24 mouse cellular contexts compared by ENCODE assay signal in genomic region chr15:78300773-78301172, GRCm38 (mm10). TPM values are rescaled to one million over a fixed set of nuclear protein-coding genes. Genes with fewer than 3 reads are reported as not detected.
DNase-seq lines count a peak whose midpoint lies in the region; ATAC-seq and TF ChIP-seq lines count a peak whose summit lies in the region.
"Had no signal": no experiment of that assay in that cellular context is flagged by ENCODE, and none has a peak within 500 bp of the region (broad histone marks: within the 10 kb centered on the region; RNA-seq: fewer than 3 reads in every experiment).

No protein-coding gene starts in this region.

- peak overlapping the region; percentile 33; the same call in 1 of the 2 replicates for H3K9ac ChIP-seq in CH12.LX (ENCODE audit: insufficient read depth, low read depth)
- H3K9ac ChIP-seq in midbrain, embryonic 13.5 days (replicated peaks), result no peak overlapping the region
- H3K9ac ChIP-seq: hindbrain, embryonic 15.5 days; liver, embryonic 14.5 days; lung, embryonic 14.5 days; neural tube, embryonic 13.5 days had no signal

- H3K9me3 ChIP-seq in CH12.LX (replicated peaks; ENCODE audit: low read length), result no peaks in the 10 kb centered on the region
- H3K9me3 ChIP-seq in midbrain, embryonic 13.5 days, result no peaks in the 10 kb centered on the region
- H3K9me3 ChIP-seq: G1E; heart, embryonic 10.5 days; hindbrain, embryonic 15.5 days; megakaryocyte, embryonic 14.5 days; neural tube, embryonic 13.5 days had no signal

- TF ChIP-seq CTCF in CH12.LX (conservative IDR thresholded peaks at IDR 0.05 in 1 of 2, IDR thresholded peaks at IDR 0.05 in 1 of 2; ENCODE audit: low read depth in 2 of 2, low read length in 2 of 2), result no peak

- TF ChIP-seq RAD21 in CH12.LX (IDR thresholded peaks at IDR 0.05; ENCODE audit: low read depth, low read length), result no peak

- peak; percentile 58 for DNase-seq in adrenal gland, adult 2 months
- DNase-seq in adrenal gland, postnatal 25 days, result no peak
- peak; percentile 31 for DNase-seq in CH12.LX (ENCODE audit: extremely low read depth)
- DNase-seq in adrenal gland, postnatal 36 days, result peak; percentile 13 to 44
- no peak for DNase-seq in layer of hippocampus, adult 11-12 months (ENCODE audit: low spot score)
- DNase-seq: cerebellum, adult 11 months; cerebellum, postnatal 10 days; gastrocnemius, adult 2 months; kidney, adult 9 months; kidney, postnatal 4 days; lung, embryonic 14.5 days; midbrain, embryonic 14.5 days had no signal

- H3ac ChIP-seq in myocyte (ENCODE audit: control insufficient read depth, insufficient read length), result no peak overlapping the region

- no peaks in the 10 kb centered on the region for H3K27me3 ChIP-seq in CH12.LX (replicated peaks)
- H3K27me3 ChIP-seq in myocyte (ENCODE audit: control insufficient read depth, insufficient read depth, insufficient read length), result no peaks in the 10 kb centered on the region
- H3K27me3 ChIP-seq in midbrain, embryonic 13.5 days, result no peaks in the 10 kb centered on the region
- H3K27me3 ChIP-seq: hindbrain, embryonic 15.5 days; neural tube, embryonic 13.5 days had no signal

- H3K36me3 ChIP-seq in CH12.LX (replicated peaks in 1 of 2; ENCODE audit: control insufficient read depth in 1 of 2, insufficient read depth in 1 of 2, low read length in 1 of 2) (peaks cover 22 to 32% of the 10 kb centered on the region in 2 experiments), myocyte (ENCODE audit: control insufficient read depth, insufficient read depth) (no peaks in the 10 kb centered on the region)
- no peaks in the 10 kb centered on the region for H3K36me3 ChIP-seq in midbrain, embryonic 13.5 days
- H3K36me3 ChIP-seq: heart, embryonic 10.5 days; hindbrain, embryonic 15.5 days; neural tube, embryonic 13.5 days had no signal

- 0 out of 2 replicates have a peak, but pooled peaks have one; percentile 34 for TF ChIP-seq EP300 in CH12.LX (IDR thresholded peaks at IDR 0.05; ENCODE audit: low read length)

- peaks cover 41 to 71% of the 10 kb centered on the region in 2 experiments for H3K4me1 ChIP-seq in CH12.LX (ENCODE audit: control insufficient read depth in 1 of 2, insufficient read depth in 2 of 2)
- no peaks in the 10 kb centered on the region for H3K4me1 ChIP-seq in midbrain, embryonic 13.5 days (replicated peaks)
- H3K4me1 ChIP-seq: heart, embryonic 10.5 days; hindbrain, embryonic 15.5 days; neural tube, embryonic 13.5 days had no signal

- H3K27ac ChIP-seq in CH12.LX (ENCODE audit: insufficient read depth, low read depth), result peak overlapping the region; percentile 97
- H3K27ac ChIP-seq in midbrain, embryonic 13.5 days, result no peak overlapping the region
- H3K27ac ChIP-seq: gastrocnemius, adult 2 months; heart, embryonic 10.5 days; hindbrain, embryonic 15.5 days; left cerebral cortex, adult 2 months; liver, embryonic 14.5 days; neural tube, embryonic 13.5 days had no signal

- dilution Hi-C loops in CH12.LX (cut with MboI; ENCODE audit: extremely low pct_ligation_motif_present, extremely low pct_unique_long_range_greater_than_20kb, low sequenced_read_pairs), result no loop called here

- H3K4me2 ChIP-seq in CH12.LX (ENCODE audit: insufficient read depth, low read depth, poor library complexity, severe bottlenecking) (peak overlapping the region; percentile 45; the same call in 1 of the 2 replicates), myocyte (ENCODE audit: low read depth) (peak overlapping the region; percentile 43)
- no peak overlapping the region for H3K4me2 ChIP-seq in midbrain, embryonic 13.5 days (replicated peaks)
- H3K4me2 ChIP-seq: hindbrain, embryonic 15.5 days; lung, embryonic 14.5 days; neural tube, embryonic 13.5 days had no signal

- ATAC-seq in midbrain, embryonic 13.5 days, result no peak
- ATAC-seq: forebrain, embryonic 14.5 days; intestine, embryonic 16.5 days had no signal

- peaks cover 27% of the 10 kb centered on the region for H3K79me2 ChIP-seq in CH12.LX (replicated peaks; ENCODE audit: control insufficient read depth, extremely low read depth, insufficient read depth, poor library complexity, severe bottlenecking)
- no peaks in the 10 kb centered on the region for H3K79me2 ChIP-seq in myocyte (ENCODE audit: control insufficient read depth, insufficient read depth)

- TF ChIP-seq POLR2A in CH12.LX (IDR thresholded peaks at IDR 0.05; ENCODE audit: low read depth, low read length), result no peak; the same call in 1 of the 2 replicates
- no peak for TF ChIP-seq POLR2A in myocyte (IDR thresholded peaks at IDR 0.05; ENCODE audit: insufficient read length, low read depth)

- H3K4me3 ChIP-seq in CH12.LX (replicated peaks in 1 of 3; ENCODE audit: low read depth in 2 of 3, low read length in 2 of 3, poor library complexity in 1 of 3), result no peak overlapping the region
- no peak overlapping the region for H3K4me3 ChIP-seq in myocyte
- no peak overlapping the region for H3K4me3 ChIP-seq in midbrain, embryonic 13.5 days (replicated peaks)
- H3K4me3 ChIP-seq: erythroblast, embryonic 14.5 days; gastrocnemius, adult 2 months; heart, embryonic 10.5 days; hindbrain, embryonic 15.5 days; left cerebral cortex, adult 2 months; megakaryocyte, embryonic 14.5 days; neural tube, embryonic 13.5 days had no signal

- in situ Hi-C loops in CH12.LX (cut with MboI; ENCODE audit: low pct_ligation_motif_present, low pct_unique_long_range_greater_than_20kb, low sequenced_read_pairs), result no loop called here

TF ChIP-seq in CH12.LX, 34 proteins besides CTCF, POLR2A, EP300 and RAD21:
- TF ChIP-seq ZKSCAN1 (IDR thresholded peaks at IDR 0.05; ENCODE audit: borderline replicate concordance, low read depth, low read length) (no peak), IRF4 (IDR thresholded peaks at IDR 0.05; ENCODE audit: low read depth, low read length) (peak; percentile 16; the same call in 1 of the 2 replicates), SIN3A (IDR thresholded peaks at IDR 0.05; ENCODE audit: low read length) (no peak), MYC (IDR thresholded peaks at IDR 0.05; ENCODE audit: low read depth, low read length) (peak; percentile 70), MEF2A (IDR thresholded peaks at IDR 0.05; ENCODE audit: borderline replicate concordance, low read depth, low read length) (peak; percentile 32; the same call in 1 of the 2 replicates), TCF12 (IDR thresholded peaks at IDR 0.05; ENCODE audit: low read depth, low read length) (0 out of 2 replicates have a peak, but pooled peaks have one; percentile 5), SMC3 (IDR thresholded peaks at IDR 0.05; ENCODE audit: low read depth, low read length) (no peak), ELF1 (IDR thresholded peaks at IDR 0.05; ENCODE audit: low read depth, low read length) (peak; percentile 45; the same call in 1 of the 2 replicates)
TF ChIP-seq in CH12.LX: peak in this region for 5.

TF ChIP-seq in myocyte, 11 proteins besides CTCF, POLR2A, EP300 and RAD21:
- TF ChIP-seq CEBPB (IDR thresholded peaks at IDR 0.05; ENCODE audit: insufficient read depth, poor library complexity, severe bottlenecking), result no peak
- no peak for TF ChIP-seq REST (IDR thresholded peaks at IDR 0.05; ENCODE audit: insufficient read depth, insufficient read length)
- TF ChIP-seq SRF (IDR thresholded peaks at IDR 0.05; ENCODE audit: control insufficient read depth, insufficient read length, low read depth), result no peak
- TF ChIP-seq E2F4 (IDR thresholded peaks at IDR 0.05; ENCODE audit: insufficient read depth), result no peak
- TF ChIP-seq USF1 (IDR thresholded peaks at IDR 0.05; ENCODE audit: low read depth), result no peak
- TF ChIP-seq MYOG (IDR thresholded peaks at IDR 0.05; ENCODE audit: control insufficient read depth in 1 of 3, insufficient read depth in 1 of 3, insufficient read length in 2 of 3, low read depth in 2 of 3), result no peak
- no peak for TF ChIP-seq POLR2AphosphoS2 (IDR thresholded peaks at IDR 0.05; ENCODE audit: insufficient read length, low read depth)
- no peak for TF ChIP-seq MYOD1 (IDR thresholded peaks at IDR 0.05; ENCODE audit: control insufficient read depth in 1 of 3, insufficient read length in 2 of 3, low read depth in 2 of 3)
- no peak for TF ChIP-seq MAX (IDR thresholded peaks at IDR 0.05; ENCODE audit: low read depth)
- no peak for TF ChIP-seq TCF3 (IDR thresholded peaks at IDR 0.05; ENCODE audit: insufficient read length, low read depth)
- no peak for TF ChIP-seq TCF12 (IDR thresholded peaks at IDR 0.05; ENCODE audit: insufficient read depth, poor library complexity, severe bottlenecking)

RNA-seq across cellular contexts. Expression of gene Csf2rb2, which starts 4.7 kb away (rescaled TPM):
- 1 to 10 TPM; 1.1 to 1.2 TPM for total RNA-seq in adrenal gland, adult 2 months (2021)
- polyA plus RNA-seq in adrenal gland, adult 2 months (2012; rRNA removed), result 1.2 and 2.2 TPM in 2 replicates
- total RNA-seq in adrenal gland, postnatal 25 days (2021), result 0.43 and 1.0 TPM in 2 replicates
- total RNA-seq in CH12.LX (2012; rRNA removed), result 15.6 and 21.6 TPM in 2 replicates
- total RNA-seq in CH12.LX (2014; rRNA removed), result 9.9 and 14.8 TPM in 2 replicates
- 56.5 and 56.6 TPM in 2 replicates for polyA plus RNA-seq in CH12.LX (2012; ENCODE audit: insufficient read length, low read depth)
- under 1 TPM; 0.36 to 0.93 TPM for total RNA-seq in adrenal gland, postnatal 36 days (2021)
- polyA plus RNA-seq in myocyte (2012; fragmentation: generic; extraction: Trizol), result 0.14 TPM
- polyA plus RNA-seq in midbrain, embryonic 13.5 days (2015; fragmentation: Nextera tagmentation; extraction: Ambion mirVana), result 0.09 and 0.34 TPM in 2 replicates
- polyA plus RNA-seq: forebrain, embryonic 14.5 days had no signal

RNA-seq across cellular contexts. Expression of gene Csf2rb, which starts 24.8 kb away (rescaled TPM):
- 10 to 100 TPM in 1 of 2 experiments, 1 to 10 TPM in 1; 4.6 to 13.8 TPM for total RNA-seq in adrenal gland, adult 2 months (2021)
- 8.9 and 9.3 TPM in 2 replicates for polyA plus RNA-seq in adrenal gland, adult 2 months (2012; rRNA removed)
- 6.9 and 9.2 TPM in 2 replicates for total RNA-seq in adrenal gland, postnatal 25 days (2021)
- 146 and 179 TPM in 2 replicates for total RNA-seq in CH12.LX (2012; rRNA removed)
- total RNA-seq in CH12.LX (2014; rRNA removed), result 124 and 134 TPM in 2 replicates
- 222 and 269 TPM in 2 replicates for polyA plus RNA-seq in CH12.LX (2012; ENCODE audit: insufficient read length, low read depth)
- total RNA-seq in adrenal gland, postnatal 36 days (2021), result 1 to 10 TPM; 2.7 to 5.9 TPM
- 0.08 TPM for polyA plus RNA-seq in myocyte (2012; fragmentation: generic; extraction: Trizol)
- 0.61 and 1.0 TPM in 2 replicates for polyA plus RNA-seq in midbrain, embryonic 13.5 days (2015; fragmentation: Nextera tagmentation; extraction: Ambion mirVana)

RNA-seq across cellular contexts. Expression of gene Ncf4, which starts 56.2 kb away (rescaled TPM):
- 1 to 10 TPM; 2.9 to 4.5 TPM for total RNA-seq in adrenal gland, adult 2 months (2021)
- polyA plus RNA-seq in adrenal gland, adult 2 months (2012; rRNA removed), result 2.0 and 2.9 TPM in 2 replicates
- total RNA-seq in adrenal gland, postnatal 25 days (2021), result 1.00 and 1.2 TPM in 2 replicates
- total RNA-seq in CH12.LX (2012; rRNA removed) (213 and 339 TPM in 2 replicates), CH12.LX (2014; rRNA removed) (177 and 188 TPM in 2 replicates)
- polyA plus RNA-seq in CH12.LX (2012; ENCODE audit: insufficient read length, low read depth) (118 and 145 TPM in 2 replicates), myocyte (2012; fragmentation: generic; extraction: Trizol) (0.79 TPM)
- 1 to 10 TPM; 1.9 to 2.3 TPM for total RNA-seq in adrenal gland, postnatal 36 days (2021)
- 1.0 and 1.4 TPM in 2 replicates for polyA plus RNA-seq in midbrain, embryonic 13.5 days (2015; fragmentation: Nextera tagmentation; extraction: Ambion mirVana)

Comparison
In these comparisons a context has a peak if more than half of its experiments do, and no peak if none do; other contexts are left out.
1. DNase-seq: peak in adrenal gland, adult 2 months (single experiment), CH12.LX (single experiment) and adrenal gland, postnatal 36 days (2 of 2); none in adrenal gland, postnatal 25 days (single experiment) and layer of hippocampus, adult 11-12 months (single experiment).
2. RNA of gene Csf2rb, which starts 24.8 kb away (total RNA-seq): 124 to 179 TPM in CH12.LX; 4.6 to 13.8 TPM in adrenal gland, adult 2 months, 6.9 to 9.2 TPM in adrenal gland, postnatal 25 days and 2.7 to 5.9 TPM in adrenal gland, postnatal 36 days; every median in the first group is over 4 times any median in the second.
3. RNA of gene Ncf4, which starts 56.2 kb away (total RNA-seq): 177 to 339 TPM in CH12.LX; 2.9 to 4.5 TPM in adrenal gland, adult 2 months, 1.9 to 2.3 TPM in adrenal gland, postnatal 36 days and 1.00 to 1.2 TPM in adrenal gland, postnatal 25 days; every median in the first group is over 10 times any median in the second.